Mouse (Mus musculus) embryonic fibroblast, embryonic 13.5 days (primary cell): ENCODE measurements around the gene Rpl13a.

Experiments
- CTCF ChIP-seq: IDR thresholded peaks from 2 replicates; pipeline ENCODE4 v1.5.1; 2011; ENCODE audit warnings: mild to moderate bottlenecking, control low read depth, low read length, moderate library complexity, borderline replicate concordance; ENCODE audit not compliant: insufficient read depth
- POLR2A ChIP-seq: IDR thresholded peaks from 2 replicates; pipeline ENCODE4 v1.6.1; 2011; ENCODE audit warnings: low read depth, mild to moderate bottlenecking, control low read depth, low read length, moderate library complexity

DNA sequence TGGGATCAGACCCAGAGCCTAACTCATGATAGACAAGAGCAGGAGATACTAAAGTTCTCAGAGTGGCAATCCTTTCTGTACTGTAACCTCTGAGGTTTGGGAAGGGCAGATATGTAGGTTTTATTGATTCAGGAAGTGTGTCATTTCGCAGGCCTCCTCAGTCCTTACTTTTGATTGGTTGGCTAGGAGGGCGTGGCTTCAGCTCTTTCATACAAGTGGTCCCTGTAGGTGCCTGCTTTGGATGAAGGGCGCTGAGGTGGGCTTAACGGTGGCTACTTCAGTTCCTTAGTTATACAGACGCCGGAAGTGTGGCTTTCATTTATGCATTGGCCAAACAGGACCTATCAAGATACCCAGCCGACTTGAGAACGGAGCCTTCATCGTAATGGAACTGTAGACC lies 27.0 kb upstream of the Rpl13a start:
- TF ChIP-seq CTCF (no peak), POLR2A (no peak; the same call in 1 of the 2 replicates)
